Mouse (Mus musculus): Measurements from ENCODE around the gene Ift81. TPM values are rescaled to one million over a fixed set of nuclear protein-coding genes. Genes with fewer than 3 reads are reported as not detected.
A peak's percentile ranks its signal among the peaks of the same experiment; 100 is the strongest.

The Ift81 gene
- polyA plus RNA-seq, 1 experiment from 2014 or later, result 37.2 TPM

DNA sequence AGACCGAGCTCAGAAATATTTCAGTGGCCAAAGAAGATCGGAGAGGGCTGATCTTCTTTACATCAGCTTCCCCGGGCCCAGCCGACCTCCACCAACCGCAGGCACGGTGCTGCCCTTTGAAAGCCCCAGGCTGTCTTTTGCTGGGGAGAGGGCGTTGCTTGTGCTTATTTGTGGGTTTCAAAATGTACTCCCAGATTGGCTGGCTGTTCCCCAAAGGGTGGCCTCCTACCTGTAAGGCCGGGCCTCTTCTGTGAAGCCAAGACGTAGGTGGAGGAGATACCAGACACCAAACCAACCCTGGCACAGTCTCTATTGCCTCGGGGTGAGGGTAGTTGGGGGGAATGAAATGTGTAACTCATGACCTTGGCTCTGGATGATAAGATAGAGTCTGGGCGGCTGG lies 31.7 kb upstream of the Ift81 start:
- Histone ChIP-seq H3K9ac (no peak overlapping the region), H3K36me3 (no peaks in the 10 kb centered on the region), H3K27ac (no peak overlapping the region), H3K27me3 (replicated peaks) (no peaks in the 10 kb centered on the region), H3K4me2 (no peak overlapping the region), H3K9me3 (no peaks in the 10 kb centered on the region), H3K4me3 (replicated peaks) (no peak overlapping the region), H3K4me1 (no peaks in the 10 kb centered on the region)
- WGBS, result 79% methylated on average over 11 of the region's 11 CpGs
- ATAC-seq (ENCODE audit: insufficient read depth, low FRiP score, low read depth), result no peak

DNA sequence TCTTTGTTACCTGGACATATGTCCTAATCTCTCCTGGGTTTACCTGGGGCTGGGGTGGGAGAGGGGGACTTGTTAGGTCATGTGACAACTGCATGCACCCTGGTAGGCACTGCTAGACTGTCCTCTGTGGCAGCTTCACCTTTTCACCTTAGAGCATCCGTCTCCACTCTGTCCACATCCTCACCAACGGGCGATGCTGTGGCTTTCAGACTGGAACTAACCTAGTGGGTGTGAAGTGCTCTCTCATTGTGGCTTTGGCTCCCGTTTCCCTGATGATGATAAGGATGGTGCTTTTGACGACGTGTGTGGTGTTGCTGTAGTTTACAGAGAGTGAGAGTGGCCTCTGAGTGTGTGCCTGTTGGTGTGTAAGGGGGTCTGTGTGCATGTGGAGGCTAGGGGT lies 31.0 kb upstream of the Ift81 start:
- Histone ChIP-seq H3K4me1 (no peaks in the 10 kb centered on the region), H3K27ac (no peak overlapping the region), H3K9ac (no peak overlapping the region), H3K9me3 (no peaks in the 10 kb centered on the region), H3K27me3 (replicated peaks) (no peaks in the 10 kb centered on the region), H3K4me2 (no peak overlapping the region), H3K36me3 (no peaks in the 10 kb centered on the region), H3K4me3 (replicated peaks) (no peak overlapping the region)
- 66% methylated on average over 6 of the region's 6 CpGs for WGBS
- ATAC-seq (ENCODE audit: insufficient read depth, low FRiP score, low read depth), result no peak

DNA sequence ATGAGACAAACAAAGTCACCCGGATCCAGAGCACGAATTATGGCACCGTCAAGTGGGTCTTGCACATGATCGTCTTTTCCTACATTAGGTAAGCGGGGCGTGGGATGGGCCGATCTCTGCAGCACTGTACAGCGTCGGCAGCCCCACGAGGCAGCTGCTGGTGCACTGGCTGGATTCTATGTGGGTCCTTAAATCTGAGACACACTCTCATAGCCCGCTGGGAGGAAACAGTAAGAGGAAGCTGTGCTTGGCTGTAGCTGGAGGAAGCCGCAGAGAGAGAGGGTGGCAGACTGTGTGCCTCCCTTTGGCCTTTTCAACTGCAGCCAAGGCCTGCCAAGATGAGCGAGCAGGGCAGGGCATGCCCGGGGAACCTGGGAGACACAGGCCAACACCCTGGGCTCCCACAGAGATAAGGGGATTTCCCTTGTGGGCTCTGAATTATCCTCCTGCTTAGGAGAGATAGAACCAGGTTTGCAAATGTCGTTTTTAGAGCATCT lies 29.8 kb upstream of the Ift81 start:
- Histone ChIP-seq H3K9me3 (no peaks in the 10 kb centered on the region), H3K4me3 (replicated peaks) (peak overlapping the region; percentile 5; the same call in 1 of the 2 replicates), H3K4me1 (no peaks in the 10 kb centered on the region), H3K27me3 (replicated peaks) (no peaks in the 10 kb centered on the region), H3K27ac (peak overlapping the region; percentile 40; the same call in 1 of the 2 replicates), H3K4me2 (peak overlapping the region; percentile 16), H3K9ac (no peak overlapping the region), H3K36me3 (no peaks in the 10 kb centered on the region)
- WGBS, result 62% methylated on average over 15 of the region's 15 CpGs
- no peak for ATAC-seq (ENCODE audit: insufficient read depth, low FRiP score, low read depth)

DNA sequence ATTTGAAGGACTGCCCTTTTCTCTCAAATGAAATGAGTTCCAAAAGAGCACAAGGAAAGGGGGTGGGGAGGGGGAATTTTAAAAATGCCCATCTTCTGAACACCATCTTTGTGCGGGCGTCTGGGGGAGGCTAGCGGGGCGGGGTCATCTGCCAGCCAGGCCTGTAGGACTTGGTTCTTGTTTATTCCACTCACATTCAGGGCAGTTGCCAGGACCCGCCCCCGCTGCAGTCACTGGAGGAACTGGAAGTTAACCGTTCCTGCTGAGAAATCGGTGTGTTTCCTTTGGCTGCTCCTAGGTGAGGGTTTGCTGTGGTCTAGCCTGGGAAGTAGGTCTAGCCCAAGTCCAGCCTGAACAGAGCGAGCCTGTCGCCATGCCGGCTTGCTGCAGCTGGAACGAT lies 29.4 kb upstream of the Ift81 start, which contains the start of gene P2rx7:
TSS of gene P2rx7 (plus strand) at position 211 of the 400 bp plus-strand sequence.
- Histone ChIP-seq H3K4me2 (peak within 1 kb of the TSS; percentile 16), H3K36me3 (no peaks in the 10 kb centered on the region), H3K27ac (peak within 1 kb of the TSS; percentile 40; the same call in 1 of the 2 replicates), H3K4me1 (no peaks in the 10 kb centered on the region), H3K9me3 (no peaks in the 10 kb centered on the region), H3K27me3 (replicated peaks) (no peaks in the 10 kb centered on the region), H3K9ac (no peak within 1 kb of the TSS), H3K4me3 (replicated peaks) (peak within 1 kb of the TSS; percentile 5; the same call in 1 of the 2 replicates)
- 53% methylated on average over 12 of the region's 12 CpGs for WGBS
- 0 out of 2 replicates have a peak, but pooled peaks have one; percentile 39 for ATAC-seq (ENCODE audit: insufficient read depth, low FRiP score, low read depth)

DNA sequence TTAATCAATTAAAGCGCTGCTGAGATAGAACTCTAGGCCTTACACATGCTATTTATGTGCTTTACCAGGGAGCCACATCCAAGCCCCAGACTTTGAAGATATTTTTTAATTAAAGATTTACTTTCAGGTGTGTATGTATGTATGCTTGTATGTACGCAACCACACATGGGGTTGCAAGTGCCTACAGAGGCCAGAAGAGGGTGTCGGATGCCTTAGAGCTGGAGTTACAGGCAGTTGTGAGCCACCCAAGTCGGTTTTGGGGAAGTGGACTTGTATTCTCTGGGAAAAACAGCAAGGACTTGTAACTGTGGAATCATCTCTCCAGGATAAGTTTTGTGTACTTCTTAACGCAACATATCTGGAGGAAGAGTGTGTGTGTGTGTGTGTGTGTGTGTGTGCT lies 25.7 kb upstream of the Ift81 start:
- H3K4me1 ChIP-seq, result no peaks in the 10 kb centered on the region
- H3K27ac ChIP-seq, result no peak overlapping the region
- 87% methylated on average over 5 of the region's 5 CpGs for WGBS
- H3K36me3 ChIP-seq, result no peaks in the 10 kb centered on the region
- no peaks in the 10 kb centered on the region for H3K27me3 ChIP-seq (replicated peaks)
- ATAC-seq (ENCODE audit: insufficient read depth, low FRiP score, low read depth), result no peak
- no peaks in the 10 kb centered on the region for H3K9me3 ChIP-seq
- H3K4me2 ChIP-seq, result no peak overlapping the region
- H3K9ac ChIP-seq, result no peak overlapping the region
- no peak overlapping the region for H3K4me3 ChIP-seq (replicated peaks)

DNA sequence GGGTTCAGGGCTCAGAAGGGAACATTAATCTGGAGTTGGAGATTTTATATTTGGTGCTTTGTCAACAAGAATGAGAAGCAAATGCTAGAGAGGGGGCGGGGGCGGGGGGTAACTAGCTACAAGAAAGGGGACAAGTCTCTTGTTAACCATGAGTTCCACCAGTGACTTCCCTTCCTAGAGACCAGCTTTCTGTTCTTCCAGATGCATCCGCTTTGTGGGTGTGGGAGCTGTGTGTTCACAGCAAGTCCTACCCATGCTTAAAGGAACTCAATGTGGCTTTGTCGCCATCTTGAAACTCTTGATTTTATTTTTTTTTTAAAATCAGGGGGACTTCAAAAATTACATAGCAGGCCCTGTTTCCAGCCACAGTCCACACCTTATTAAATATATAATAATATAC lies 25.2 kb upstream of the Ift81 start:
- ATAC-seq (ENCODE audit: insufficient read depth, low FRiP score, low read depth), result no peak
- Histone ChIP-seq H3K4me1 (no peaks in the 10 kb centered on the region), H3K9me3 (no peaks in the 10 kb centered on the region), H3K4me2 (no peak overlapping the region), H3K4me3 (replicated peaks) (no peak overlapping the region), H3K27me3 (replicated peaks) (no peaks in the 10 kb centered on the region), H3K36me3 (no peaks in the 10 kb centered on the region), H3K27ac (no peak overlapping the region), H3K9ac (no peak overlapping the region)
- 91% methylated on average over 4 of the region's 4 CpGs for WGBS

DNA sequence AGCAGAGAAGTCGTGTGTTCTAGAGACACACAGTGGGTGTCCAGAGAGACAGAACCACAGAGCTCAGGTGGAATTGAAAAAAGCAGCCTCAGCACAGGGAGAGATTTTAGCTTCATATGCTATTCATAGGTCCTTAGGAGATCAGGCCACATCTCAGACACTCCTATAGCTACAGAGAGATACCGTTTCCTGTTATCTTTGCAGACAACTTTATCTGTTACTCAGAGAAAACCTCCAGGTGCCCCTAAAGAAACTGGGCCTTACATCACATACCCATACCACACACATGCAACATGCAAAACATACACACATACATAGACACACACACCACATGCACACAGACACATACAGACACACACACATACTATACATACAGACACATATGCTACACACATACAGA lies 24.0 kb upstream of the Ift81 start:
- Histone ChIP-seq H3K27me3 (replicated peaks) (no peaks in the 10 kb centered on the region), H3K9ac (no peak overlapping the region), H3K9me3 (no peaks in the 10 kb centered on the region), H3K36me3 (no peaks in the 10 kb centered on the region), H3K4me3 (replicated peaks) (no peak overlapping the region), H3K4me2 (no peak overlapping the region), H3K4me1 (no peaks in the 10 kb centered on the region), H3K27ac (no peak overlapping the region)
- ATAC-seq (ENCODE audit: insufficient read depth, low FRiP score, low read depth), result no peak
- 71% methylated on average over 2 of the region's 2 CpGs for WGBS

DNA sequence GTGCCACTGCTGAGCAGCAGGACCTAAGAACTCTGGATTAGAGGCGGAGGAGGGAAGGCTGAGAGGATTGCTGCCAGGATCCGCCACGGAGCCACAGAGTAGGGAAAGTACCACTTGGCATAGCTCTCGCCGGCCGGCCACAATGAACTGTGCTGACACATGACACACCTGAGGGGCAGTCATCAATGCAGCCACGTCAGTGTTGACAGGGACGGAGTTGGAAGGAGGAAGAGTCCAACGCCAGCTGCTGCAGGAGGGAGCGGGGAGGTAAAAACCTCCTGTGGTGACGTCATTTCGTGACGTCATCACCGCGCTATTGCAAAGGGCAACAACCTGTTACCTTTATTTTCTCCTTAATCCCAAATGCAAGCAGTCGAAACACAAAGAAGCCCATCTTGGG lies 22.6 kb upstream of the Ift81 start:
- WGBS, result 37% methylated on average over 16 of the region's 16 CpGs
- no peak for ATAC-seq (ENCODE audit: insufficient read depth, low FRiP score, low read depth)
- H3K9ac ChIP-seq, result no peak overlapping the region
- H3K27ac ChIP-seq, result no peak overlapping the region
- H3K4me2 ChIP-seq, result peak overlapping the region; percentile 27; the same call in 1 of the 2 replicates
- H3K27me3 ChIP-seq (replicated peaks), result no peaks in the 10 kb centered on the region
- H3K9me3 ChIP-seq, result no peaks in the 10 kb centered on the region
- H3K4me1 ChIP-seq, result no peaks in the 10 kb centered on the region
- H3K4me3 ChIP-seq (replicated peaks), result no peak overlapping the region
- H3K36me3 ChIP-seq, result no peaks in the 10 kb centered on the region

DNA sequence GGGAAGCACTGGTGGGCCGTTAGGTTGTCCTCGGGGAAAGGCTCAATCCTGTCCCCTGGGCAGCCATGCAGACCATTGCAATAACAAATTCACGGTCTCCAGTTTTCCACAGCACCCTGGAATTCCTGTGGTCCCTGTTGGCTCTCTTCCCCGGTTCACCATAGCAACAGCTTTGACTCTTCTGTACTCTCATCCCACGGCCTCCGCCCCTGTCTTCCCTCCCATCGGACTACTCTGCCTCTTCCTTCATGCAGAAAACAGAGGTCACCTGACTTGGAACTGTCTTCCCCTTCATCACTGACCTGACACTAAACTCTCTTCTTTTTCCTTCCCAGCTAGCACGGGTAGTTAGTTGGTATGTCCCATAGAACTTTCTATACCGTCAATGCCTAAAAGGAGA lies 22.0 kb upstream of the Ift81 start:
- whole genome bisulfite sequencing, result 70% methylated on average over 9 of the region's 9 CpGs
- Histone ChIP-seq H3K4me3 (replicated peaks) (no peak overlapping the region), H3K4me1 (no peaks in the 10 kb centered on the region), H3K9me3 (no peaks in the 10 kb centered on the region), H3K9ac (no peak overlapping the region), H3K36me3 (no peaks in the 10 kb centered on the region), H3K27me3 (replicated peaks) (no peaks in the 10 kb centered on the region), H3K4me2 (no peak overlapping the region), H3K27ac (no peak overlapping the region)
- ATAC-seq (ENCODE audit: insufficient read depth, low FRiP score, low read depth), result no peak

DNA sequence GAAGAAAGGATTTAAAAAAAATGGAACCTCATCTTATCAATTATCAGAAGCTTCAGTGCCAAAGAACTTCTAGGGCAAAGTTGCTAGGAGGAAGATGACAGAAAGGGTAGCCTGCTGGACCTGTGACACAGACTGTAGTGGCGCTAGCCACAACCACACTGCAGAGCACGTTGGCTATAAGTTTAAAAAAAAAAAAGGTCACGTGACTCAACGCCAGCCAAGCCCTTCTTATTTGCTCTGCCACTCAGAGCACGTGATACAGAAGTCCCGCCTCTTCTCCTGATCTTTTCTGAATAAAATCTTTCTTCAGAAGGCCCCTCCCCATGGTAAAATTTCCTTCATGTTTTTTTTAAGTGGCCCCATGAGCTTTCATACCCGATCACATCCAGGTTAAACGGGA lies 20.9 kb upstream of the Ift81 start:
- Histone ChIP-seq H3K4me3 (replicated peaks) (no peak overlapping the region), H3K36me3 (no peaks in the 10 kb centered on the region), H3K4me2 (no peak overlapping the region), H3K4me1 (no peaks in the 10 kb centered on the region), H3K9me3 (no peaks in the 10 kb centered on the region), H3K27me3 (replicated peaks) (no peaks in the 10 kb centered on the region), H3K27ac (no peak overlapping the region), H3K9ac (no peak overlapping the region)
- 74% methylated on average over 8 of the region's 8 CpGs for WGBS
- ATAC-seq (ENCODE audit: insufficient read depth, low FRiP score, low read depth), result no peak

DNA sequence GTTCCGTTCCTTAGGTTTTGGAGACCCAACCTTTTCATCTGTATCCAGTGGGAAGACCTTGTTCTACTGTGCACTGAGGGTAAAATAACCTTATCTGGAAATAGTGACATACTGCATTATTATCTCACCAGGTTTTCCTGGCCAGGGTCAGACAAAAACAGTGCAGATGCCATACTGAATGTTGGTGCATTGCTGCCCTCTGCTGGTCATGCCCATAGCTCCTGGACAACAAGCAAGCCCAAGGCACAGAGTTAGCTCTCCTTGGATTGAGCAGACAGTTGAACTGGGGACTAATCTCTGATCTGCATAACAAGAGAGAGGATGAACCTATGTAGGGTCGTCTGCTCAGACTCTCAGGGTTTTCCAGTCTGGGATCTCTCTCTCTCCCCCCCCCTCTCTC lies 12.9 kb upstream of the Ift81 start:
- 44% methylated on average over 2 of the region's 2 CpGs for WGBS
- no peaks in the 10 kb centered on the region for H3K27me3 ChIP-seq (replicated peaks)
- ATAC-seq (ENCODE audit: insufficient read depth, low FRiP score, low read depth), result peak; percentile 60; the same call in 1 of the 2 replicates
- no peak overlapping the region for H3K4me2 ChIP-seq
- no peaks in the 10 kb centered on the region for H3K4me1 ChIP-seq
- no peak overlapping the region for H3K27ac ChIP-seq
- no peak overlapping the region for H3K4me3 ChIP-seq (replicated peaks)
- H3K9me3 ChIP-seq, result no peaks in the 10 kb centered on the region
- no peaks in the 10 kb centered on the region for H3K36me3 ChIP-seq
- H3K9ac ChIP-seq, result no peak overlapping the region

DNA sequence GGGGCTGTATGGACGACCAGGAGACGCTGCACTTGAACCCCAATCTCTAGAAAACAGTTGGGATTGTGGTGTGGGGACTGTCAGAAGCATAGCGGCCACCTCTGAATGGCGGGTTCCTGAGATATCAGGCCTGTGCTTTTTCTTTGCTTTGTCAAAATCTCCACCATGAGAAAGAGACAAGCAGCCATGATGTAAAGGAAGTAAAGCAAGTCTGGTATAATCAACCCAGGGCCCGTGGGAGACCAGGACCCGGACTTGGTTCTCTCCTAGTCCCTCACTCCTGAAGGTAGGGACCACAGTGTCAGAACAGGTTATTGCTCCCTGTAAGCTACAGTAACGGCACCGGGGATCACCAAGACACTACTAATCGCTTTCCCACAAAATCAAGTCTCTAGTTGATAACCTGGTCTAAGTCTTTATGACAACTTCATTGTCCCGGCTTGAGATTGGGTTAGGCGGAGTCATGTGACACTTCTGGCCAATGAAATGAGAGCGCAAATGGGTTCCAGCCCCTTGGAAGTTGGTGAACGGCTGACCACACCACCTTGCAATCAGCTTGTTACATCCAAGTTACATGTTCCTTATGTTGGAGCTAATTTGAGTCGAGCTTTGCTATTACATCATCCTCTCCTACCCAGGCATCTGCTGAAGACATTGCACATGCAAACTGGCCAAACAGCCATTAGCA lies 11.4 kb upstream of the Ift81 start:
- Histone ChIP-seq H3K4me3 (replicated peaks) (no peak overlapping the region), H3K9me3 (no peaks in the 10 kb centered on the region), H3K9ac (no peak overlapping the region), H3K27me3 (replicated peaks) (no peaks in the 10 kb centered on the region), H3K36me3 (no peaks in the 10 kb centered on the region), H3K4me1 (0 out of 2 replicates have a peak, but pooled peaks cover 3% of the 10 kb centered on the region), H3K4me2 (no peak overlapping the region), H3K27ac (no peak overlapping the region)
- ATAC-seq (ENCODE audit: insufficient read depth, low FRiP score, low read depth), result no peak
- WGBS, result 81% methylated on average over 14 of the region's 14 CpGs

All from stomach, embryonic 15.5 days (tissue).